24 mouse cellular contexts compared by ENCODE assay signal in the genomic region with DNA sequence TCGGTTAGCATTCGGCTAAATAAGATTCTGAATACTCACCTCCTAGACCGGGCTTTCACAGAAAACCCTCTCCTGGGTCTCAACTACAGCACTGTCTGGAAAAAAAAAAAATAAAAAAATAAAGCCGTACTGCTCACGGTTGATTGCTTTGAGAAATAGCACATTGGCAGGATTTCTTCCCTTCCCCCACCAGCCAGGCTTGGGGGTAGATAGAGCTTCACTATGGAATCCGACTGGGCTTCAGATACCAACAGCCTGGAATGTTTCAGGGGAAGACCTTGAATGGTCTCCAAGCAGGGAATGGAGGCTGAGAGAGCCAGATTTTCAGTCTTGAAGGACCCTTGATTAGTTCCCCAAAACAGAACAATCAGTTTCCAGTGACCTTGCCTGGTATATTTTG. TPM values are rescaled to one million over a fixed set of nuclear protein-coding genes. Genes with fewer than 3 reads are reported as not detected.
A peak's percentile ranks its signal among the peaks of the same experiment; 100 is the strongest.
DNase-seq lines count a peak whose midpoint lies in the region; ATAC-seq and TF ChIP-seq lines count a peak whose summit lies in the region.
"Had no signal": no experiment of that assay in that cellular context is flagged by ENCODE, and none has a peak within 500 bp of the region (broad histone marks: within the 10 kb centered on the region; RNA-seq: fewer than 3 reads in every experiment).

No protein-coding gene starts in this region.

- H3K4me2 ChIP-seq in kidney, embryonic 16.5 days (replicated peaks; ENCODE audit: low read depth, low read length) = no peak overlapping the region
- no peak overlapping the region for H3K4me2 ChIP-seq in midbrain, postnatal 0 days (ENCODE audit: low read depth, low read length, poor library complexity, severe bottlenecking)
- no peak overlapping the region for H3K4me2 ChIP-seq in midbrain, embryonic 14.5 days (ENCODE audit: low read length)
- H3K4me2 ChIP-seq: forebrain, embryonic 15.5 days; lung, embryonic 15.5 days; neural tube, embryonic 13.5 days had no signal

- H3K27me3 ChIP-seq in kidney, embryonic 16.5 days (ENCODE audit: insufficient read depth, low read length) = no peaks in the 10 kb centered on the region
- no peaks in the 10 kb centered on the region for H3K27me3 ChIP-seq in kidney, adult 2 months (replicated peaks; ENCODE audit: control insufficient read depth, insufficient read depth, low read length)
- H3K27me3 ChIP-seq in midbrain, postnatal 0 days (ENCODE audit: insufficient read depth, low read length) = no peaks in the 10 kb centered on the region
- H3K27me3 ChIP-seq in midbrain, embryonic 14.5 days (ENCODE audit: control insufficient read depth, insufficient read depth, low read length) = no peaks in the 10 kb centered on the region
- H3K27me3 ChIP-seq: lung, embryonic 15.5 days; neural tube, embryonic 13.5 days had no signal

- H3K9ac ChIP-seq in kidney, embryonic 16.5 days (replicated peaks; ENCODE audit: low read length) = no peak overlapping the region
- H3K9ac ChIP-seq in midbrain, postnatal 0 days (replicated peaks; ENCODE audit: low read length, poor library complexity, severe bottlenecking) = no peak overlapping the region
- no peak overlapping the region for H3K9ac ChIP-seq in midbrain, embryonic 14.5 days (replicated peaks; ENCODE audit: low read length)
- H3K9ac ChIP-seq: forebrain, embryonic 15.5 days; liver, embryonic 14.5 days; lung, embryonic 15.5 days; neural tube, embryonic 13.5 days had no signal

- WGBS in kidney, embryonic 16.5 days = 43% methylated on average over 6 of the region's 6 CpGs
- WGBS in kidney, adult 2 months = 35% methylated on average over 6 of the region's 6 CpGs
- WGBS in midbrain, postnatal 0 days = 54% methylated on average over 6 of the region's 6 CpGs
- 59% methylated on average over 6 of the region's 6 CpGs for WGBS in midbrain, embryonic 14.5 days

- peak; percentile 35; the same call in 1 of the 2 replicates for ATAC-seq in kidney, embryonic 16.5 days (ENCODE audit: low FRiP score, low TSS enrichment)
- ATAC-seq in midbrain, postnatal 0 days (ENCODE audit: low FRiP score) = no peak
- ATAC-seq in midbrain, embryonic 14.5 days (ENCODE audit: low FRiP score, low TSS enrichment) = no peak
- ATAC-seq: forebrain, embryonic 15.5 days; intestine, embryonic 16.5 days had no signal

- peak; percentile 25 to 36 for DNase-seq in cerebellum, postnatal 10 days
- DNase-seq in cerebellum, adult 9-11 months = no peak
- no peak for DNase-seq in kidney, adult 2 months
- peak; percentile 71 for DNase-seq in ovary, postnatal 36 days (ENCODE audit: low spot score)
- DNase-seq in ovary, postnatal 14 days (ENCODE audit: low spot score) = no peak
- no peak for DNase-seq in midbrain, postnatal 0 days (ENCODE audit: low spot score)
- DNase-seq in midbrain, embryonic 14.5 days = no peak
- DNase-seq: adrenal gland, postnatal 25 days; cerebellum, adult 11-12 months; cerebellum, postnatal 36 days; gastrocnemius, postnatal 25 days; heart, adult 2 months; lung, postnatal 4 days; thymus, postnatal 4 days had no signal

- TF ChIP-seq CTCF in kidney, adult 2 months (conservative IDR thresholded peaks at IDR 0.05; ENCODE audit: insufficient read depth, insufficient read length, low read depth, low read length) = no peak
- no peak for TF ChIP-seq CTCF in midbrain, postnatal 0 days (IDR thresholded peaks at IDR 0.05)

- TF ChIP-seq POLR2A in kidney, adult 2 months (IDR thresholded peaks at IDR 0.05; ENCODE audit: low read depth, low read length) = no peak

- no peak overlapping the region for H3K27ac ChIP-seq in kidney, embryonic 16.5 days (ENCODE audit: low read length)
- no peak overlapping the region for H3K27ac ChIP-seq in kidney, adult 2 months (ENCODE audit: insufficient read depth, low read depth, low read length)
- H3K27ac ChIP-seq in midbrain, postnatal 0 days (ENCODE audit: low read depth, low read length) = no peak overlapping the region
- no peak overlapping the region for H3K27ac ChIP-seq in midbrain, embryonic 14.5 days (replicated peaks; ENCODE audit: low read depth, low read length)
- H3K27ac ChIP-seq: forebrain, embryonic 15.5 days; heart, adult 2 months; liver, embryonic 14.5 days; lung, embryonic 15.5 days; neural tube, embryonic 13.5 days had no signal

- H3K36me3 ChIP-seq in kidney, embryonic 16.5 days (ENCODE audit: insufficient read depth, low read length) = no peaks in the 10 kb centered on the region
- no peaks in the 10 kb centered on the region for H3K36me3 ChIP-seq in kidney, adult 2 months (ENCODE audit: control insufficient read depth, insufficient read depth, low read length)
- H3K36me3 ChIP-seq in midbrain, postnatal 0 days (ENCODE audit: insufficient read depth, low read length) = no peaks in the 10 kb centered on the region
- H3K36me3 ChIP-seq in midbrain, embryonic 14.5 days (ENCODE audit: control insufficient read depth, insufficient read depth, low read length) = no peaks in the 10 kb centered on the region
- H3K36me3 ChIP-seq: forebrain, embryonic 15.5 days; G1E; lung, embryonic 15.5 days; neural tube, embryonic 13.5 days had no signal

- H3K9me3 ChIP-seq in kidney, embryonic 16.5 days (ENCODE audit: low read length) = no peaks in the 10 kb centered on the region
- no peaks in the 10 kb centered on the region for H3K9me3 ChIP-seq in midbrain, postnatal 0 days (ENCODE audit: low read length)
- no peaks in the 10 kb centered on the region for H3K9me3 ChIP-seq in midbrain, embryonic 14.5 days (ENCODE audit: control insufficient read depth, low read length)
- H3K9me3 ChIP-seq: forebrain, embryonic 15.5 days; G1E; lung, embryonic 15.5 days; neural tube, embryonic 13.5 days had no signal

- peaks cover 6% of the 10 kb centered on the region for H3K4me1 ChIP-seq in kidney, embryonic 16.5 days (ENCODE audit: insufficient read depth, low read length)
- no peaks in the 10 kb centered on the region for H3K4me1 ChIP-seq in kidney, adult 2 months (ENCODE audit: control insufficient read depth, insufficient read depth, low read length)
- H3K4me1 ChIP-seq in midbrain, postnatal 0 days (ENCODE audit: insufficient read depth, low read length) = no peaks in the 10 kb centered on the region
- H3K4me1 ChIP-seq in midbrain, embryonic 14.5 days (ENCODE audit: control insufficient read depth, insufficient read depth, low read length) = 0 out of 2 replicates have a peak, but pooled peaks cover 6% of the 10 kb centered on the region
- H3K4me1 ChIP-seq: lung, embryonic 15.5 days had no signal

- no peak overlapping the region for H3K4me3 ChIP-seq in kidney, embryonic 16.5 days (ENCODE audit: low read length)
- no peak overlapping the region for H3K4me3 ChIP-seq in kidney, adult 2 months (ENCODE audit: insufficient read depth, low read depth, low read length)
- H3K4me3 ChIP-seq in midbrain, postnatal 0 days (ENCODE audit: low read depth, low read length) = no peak overlapping the region
- no peak overlapping the region for H3K4me3 ChIP-seq in midbrain, embryonic 14.5 days (replicated peaks; ENCODE audit: low read depth, low read length)
- H3K4me3 ChIP-seq: erythroblast, embryonic 14.5 days; forebrain, embryonic 15.5 days; heart, adult 2 months; lung, embryonic 15.5 days; neural tube, embryonic 13.5 days had no signal

RNA-seq across cellular contexts. Expression of gene Pcdh8, which starts 34.3 kb away (rescaled TPM):
- polyA plus RNA-seq in kidney, embryonic 16.5 days (2015; fragmentation: Nextera tagmentation; extraction: Ambion mirVana) = 1.6 and 1.9 TPM in 2 replicates
- 0.06 and 0.10 TPM in 2 replicates for polyA plus RNA-seq in kidney, adult 2 months (2012; rRNA removed)
- total RNA-seq in midbrain, postnatal 0 days (2014; rRNA removed) = 149 and 150 TPM in 2 replicates
- polyA plus RNA-seq in midbrain, postnatal 0 days (2015; fragmentation: Nextera tagmentation; extraction: Ambion mirVana) = 49.3 and 50.2 TPM in 2 replicates
- 58.7 and 61.2 TPM in 2 replicates for polyA plus RNA-seq in midbrain, embryonic 14.5 days (2014; fragmentation: Nextera tagmentation; extraction: Ambion mirVana)
- total RNA-seq: gastrocnemius, postnatal 25 days; heart, adult 2 months; hematopoietic stem cell, adult 5-6 weeks; monocyte, adult 5-6 weeks had no signal
- polyA plus RNA-seq: erythroblast, embryonic 14.5 days; G1E; heart, adult 2 months; liver, embryonic 14.5 days had no signal

Comparison
In these comparisons a context has a peak if more than half of its experiments do, and no peak if none do; other contexts are left out.
1. DNase-seq: peak in cerebellum, postnatal 10 days (2 of 2) and ovary, postnatal 36 days (single experiment); none in cerebellum, adult 9-11 months (single experiment), kidney, adult 2 months (single experiment), ovary, postnatal 14 days (single experiment), midbrain, postnatal 0 days (single experiment) and midbrain, embryonic 14.5 days (single experiment).
2. RNA of gene Pcdh8, which starts 34.3 kb away (polyA plus RNA-seq): 58.7 to 61.2 TPM in midbrain, embryonic 14.5 days and 49.3 to 50.2 TPM in midbrain, postnatal 0 days; 1.6 to 1.9 TPM in kidney, embryonic 16.5 days and 0.06 to 0.10 TPM in kidney, adult 2 months; every median in the first group is over 10 times any median in the second.